Comparison of ENCODE assay signal across 7 mouse cellular contexts in genomic region chr4:45019009-45019408, GRCm38 (mm10). TPM values are rescaled to one million over a fixed set of nuclear protein-coding genes. Genes with fewer than 3 reads are reported as not detected.
DNase-seq lines count a peak whose midpoint lies in the region; ATAC-seq and TF ChIP-seq lines count a peak whose summit lies in the region.

No protein-coding gene starts in this region.

- WGBS in lung, embryonic 15.5 days = 1% methylated on average over 14 of the region's 14 CpGs
- WGBS in embryonic facial prominence, embryonic 12.5 days = 1% methylated on average over 14 of the region's 14 CpGs
- WGBS in hindbrain, postnatal 0 days = 4% methylated on average over 14 of the region's 14 CpGs
- WGBS in midbrain, embryonic 16.5 days = under 1% methylated on average over 14 of the region's 14 CpGs

- no peak for DNase-seq in lung, adult 18-20 months
- no peak for DNase-seq in hindbrain, postnatal 0 days (ENCODE audit: low spot score)
- no peak for DNase-seq in gastrocnemius, postnatal 4 days (ENCODE audit: low spot score in 2 of 2)
- DNase-seq in spleen, postnatal 10 days (ENCODE audit: low spot score in 2 of 2) = no peak

- peak overlapping the region; percentile 94 for H3K4me2 ChIP-seq in lung, embryonic 15.5 days
- peak overlapping the region; percentile 94 for H3K4me2 ChIP-seq in embryonic facial prominence, embryonic 12.5 days (replicated peaks)
- H3K4me2 ChIP-seq in hindbrain, postnatal 0 days (ENCODE audit: low read depth, low read length) = peak overlapping the region; percentile 93
- H3K4me2 ChIP-seq in midbrain, embryonic 16.5 days (ENCODE audit: low read length) = peak overlapping the region; percentile 65

- ATAC-seq in lung, embryonic 15.5 days (ENCODE audit: borderline replicate concordance, extremely low read depth, low FRiP score, low TSS enrichment) = no peak
- no peak for ATAC-seq in embryonic facial prominence, embryonic 12.5 days (ENCODE audit: insufficient number of reproducible peaks, insufficient read depth, low FRiP score, low TSS enrichment)
- 0 out of 2 replicates have a peak, but pooled peaks have one; percentile 16 for ATAC-seq in hindbrain, postnatal 0 days
- peak; percentile 52 for ATAC-seq in midbrain, embryonic 16.5 days

- H3K27ac ChIP-seq in lung, embryonic 15.5 days = no peak overlapping the region
- no peak overlapping the region for H3K27ac ChIP-seq in embryonic facial prominence, embryonic 12.5 days
- no peak overlapping the region for H3K27ac ChIP-seq in hindbrain, postnatal 0 days
- H3K27ac ChIP-seq in midbrain, embryonic 16.5 days (ENCODE audit: low read length) = no peak overlapping the region

- H3K36me3 ChIP-seq in lung, embryonic 15.5 days = peaks cover 8% of the 10 kb centered on the region; the same call in 1 of the 2 replicates
- peaks cover 3% of the 10 kb centered on the region for H3K36me3 ChIP-seq in embryonic facial prominence, embryonic 12.5 days
- peaks cover 15% of the 10 kb centered on the region for H3K36me3 ChIP-seq in hindbrain, postnatal 0 days (ENCODE audit: insufficient read depth, low read length)
- H3K36me3 ChIP-seq in midbrain, embryonic 16.5 days (ENCODE audit: control insufficient read depth, insufficient read depth, low read length) = 0 out of 2 replicates have a peak, but pooled peaks cover 1% of the 10 kb centered on the region

- H3K27me3 ChIP-seq in lung, embryonic 15.5 days = no peaks in the 10 kb centered on the region
- no peaks in the 10 kb centered on the region for H3K27me3 ChIP-seq in embryonic facial prominence, embryonic 12.5 days
- no peaks in the 10 kb centered on the region for H3K27me3 ChIP-seq in hindbrain, postnatal 0 days (ENCODE audit: insufficient read depth, low read length)
- H3K27me3 ChIP-seq in midbrain, embryonic 16.5 days (ENCODE audit: control insufficient read depth, insufficient read depth, low read depth, low read length) = no peaks in the 10 kb centered on the region

- H3K9me3 ChIP-seq in lung, embryonic 15.5 days = no peaks in the 10 kb centered on the region
- H3K9me3 ChIP-seq in embryonic facial prominence, embryonic 12.5 days = no peaks in the 10 kb centered on the region
- H3K9me3 ChIP-seq in hindbrain, postnatal 0 days (ENCODE audit: low read length) = no peaks in the 10 kb centered on the region
- no peaks in the 10 kb centered on the region for H3K9me3 ChIP-seq in midbrain, embryonic 16.5 days (replicated peaks; ENCODE audit: control insufficient read depth, low read length, poor library complexity, severe bottlenecking)

- H3K4me3 ChIP-seq in lung, embryonic 15.5 days = peak overlapping the region; percentile 68
- H3K4me3 ChIP-seq in embryonic facial prominence, embryonic 12.5 days = peak overlapping the region; percentile 57
- H3K4me3 ChIP-seq in hindbrain, postnatal 0 days (ENCODE audit: low read length) = peak overlapping the region; percentile 77
- H3K4me3 ChIP-seq in midbrain, embryonic 16.5 days (ENCODE audit: low read depth, low read length) = peak overlapping the region; percentile 73

- H3K4me1 ChIP-seq in lung, embryonic 15.5 days = peaks cover 19% of the 10 kb centered on the region
- H3K4me1 ChIP-seq in embryonic facial prominence, embryonic 12.5 days = peaks cover 12% of the 10 kb centered on the region
- peaks cover 9% of the 10 kb centered on the region; the same call in 1 of the 2 replicates for H3K4me1 ChIP-seq in hindbrain, postnatal 0 days (ENCODE audit: insufficient read depth, low read length)
- peaks cover 16% of the 10 kb centered on the region for H3K4me1 ChIP-seq in midbrain, embryonic 16.5 days (ENCODE audit: control insufficient read depth, insufficient read depth, low read length)

- no peak for TF ChIP-seq CTCF in hindbrain, postnatal 0 days (IDR thresholded peaks at IDR 0.05; ENCODE audit: low read depth)

- peak overlapping the region; percentile 59 for H3K9ac ChIP-seq in lung, embryonic 15.5 days
- H3K9ac ChIP-seq in embryonic facial prominence, embryonic 12.5 days = peak overlapping the region; percentile 71
- H3K9ac ChIP-seq in hindbrain, postnatal 0 days (replicated peaks; ENCODE audit: low read length) = peak overlapping the region; percentile 66
- peak overlapping the region; percentile 71 for H3K9ac ChIP-seq in midbrain, embryonic 16.5 days (ENCODE audit: low read depth, low read length)

RNA-seq across cellular contexts. Expression of gene Polr1e, which starts 0.6 kb away (rescaled TPM):
- 36.1 and 42.7 TPM in 2 replicates for polyA plus RNA-seq in lung, embryonic 15.5 days (2015; fragmentation: Nextera tagmentation; extraction: Ambion mirVana)
- 47.8 and 48.9 TPM in 2 replicates for polyA plus RNA-seq in embryonic facial prominence, embryonic 12.5 days (2016; fragmentation: Nextera tagmentation; extraction: Ambion mirVana)
- total RNA-seq in hindbrain, postnatal 0 days (2014; rRNA removed) = 3.4 and 8.2 TPM in 2 replicates
- 25.7 and 27.2 TPM in 2 replicates for polyA plus RNA-seq in hindbrain, postnatal 0 days (2015; fragmentation: Nextera tagmentation; extraction: Ambion mirVana)
- polyA plus RNA-seq in midbrain, embryonic 16.5 days (2015; fragmentation: Nextera tagmentation; extraction: Ambion mirVana) = 31.7 and 33.2 TPM in 2 replicates
- total RNA-seq in gastrocnemius, postnatal 4 days (2021) = 10 to 100 TPM; 11.4 to 11.7 TPM

RNA-seq across cellular contexts. Expression of gene Zbtb5, which starts 6.8 kb away (rescaled TPM):
- polyA plus RNA-seq in lung, embryonic 15.5 days (2015; fragmentation: Nextera tagmentation; extraction: Ambion mirVana) = 19.4 TPM in 2 replicates
- 38.7 TPM in 2 replicates for polyA plus RNA-seq in embryonic facial prominence, embryonic 12.5 days (2016; fragmentation: Nextera tagmentation; extraction: Ambion mirVana)
- total RNA-seq in hindbrain, postnatal 0 days (2014; rRNA removed) = 42.1 and 50.0 TPM in 2 replicates
- 27.6 and 29.5 TPM in 2 replicates for polyA plus RNA-seq in hindbrain, postnatal 0 days (2015; fragmentation: Nextera tagmentation; extraction: Ambion mirVana)
- 44.5 and 48.7 TPM in 2 replicates for polyA plus RNA-seq in midbrain, embryonic 16.5 days (2015; fragmentation: Nextera tagmentation; extraction: Ambion mirVana)
- total RNA-seq in gastrocnemius, postnatal 4 days (2021) = 10 to 100 TPM; 10.1 to 11.6 TPM

RNA-seq across cellular contexts. Expression of gene Grhpr, which starts 37.8 kb away (rescaled TPM):
- 56.9 and 60.1 TPM in 2 replicates for polyA plus RNA-seq in lung, embryonic 15.5 days (2015; fragmentation: Nextera tagmentation; extraction: Ambion mirVana)
- 46.9 and 50.6 TPM in 2 replicates for polyA plus RNA-seq in embryonic facial prominence, embryonic 12.5 days (2016; fragmentation: Nextera tagmentation; extraction: Ambion mirVana)
- total RNA-seq in hindbrain, postnatal 0 days (2014; rRNA removed) = 17.7 and 31.5 TPM in 2 replicates
- polyA plus RNA-seq in hindbrain, postnatal 0 days (2015; fragmentation: Nextera tagmentation; extraction: Ambion mirVana) = 36.7 and 39.8 TPM in 2 replicates
- polyA plus RNA-seq in midbrain, embryonic 16.5 days (2015; fragmentation: Nextera tagmentation; extraction: Ambion mirVana) = 23.9 and 27.2 TPM in 2 replicates
- total RNA-seq in gastrocnemius, postnatal 4 days (2021) = 10 to 100 TPM; 20.2 to 22.8 TPM

Comparison
In these comparisons a context has a peak if more than half of its experiments do, and no peak if none do; other contexts are left out.
1. ATAC-seq: peak in hindbrain, postnatal 0 days (single experiment) and midbrain, embryonic 16.5 days (single experiment); none in lung, embryonic 15.5 days (single experiment) and embryonic facial prominence, embryonic 12.5 days (single experiment).
2. Peak in every context shown above with its lines, with median percentiles within 50 percentile points of each other: H3K4me2 ChIP-seq, H3K4me3 ChIP-seq and H3K9ac ChIP-seq.